Mouse (Mus musculus): ENCODE data around the gene Bahcc1.
A peak's percentile ranks its signal among the peaks of the same experiment; 100 is the strongest.

Gene Bahcc1

GRCm38 (mm10) chr11:120228911-120229437 is 3.8 kb upstream of the Bahcc1 start:
- DNase-seq (ENCODE audit: low read depth): no peak

GRCm38 (mm10) chr11:120229861-120230751 is 2.6 kb upstream of the Bahcc1 start:
- DNase-seq (ENCODE audit: low read depth): peak; percentile 90

- no peak for DNase-seq (ENCODE audit: low read depth)
Observed at GRCm38 (mm10) chr11:120230841-120231370, 1.8 kb upstream of the Bahcc1 start.

DNA sequence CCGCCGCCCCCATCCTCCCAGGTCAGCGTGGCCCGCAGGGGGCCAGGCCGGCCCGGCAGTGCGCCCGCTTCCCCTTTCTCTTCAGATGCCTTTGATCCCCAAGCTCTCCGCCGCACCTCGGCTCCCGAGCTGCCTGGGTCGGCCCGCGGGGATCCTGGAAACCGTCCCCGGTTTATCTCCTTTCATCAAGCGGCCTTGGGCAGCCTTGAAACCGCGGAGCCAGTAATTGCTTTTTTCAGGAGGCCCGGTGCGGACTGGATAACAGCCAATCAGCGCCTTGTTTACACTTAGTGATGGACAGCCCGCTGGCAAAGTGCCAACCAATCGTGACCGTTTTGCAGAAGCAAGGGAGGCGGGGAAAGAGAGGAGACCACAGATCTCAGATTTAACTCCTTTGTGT is 1.4 kb upstream of the Bahcc1 start:
- peak; percentile 100 for DNase-seq (ENCODE audit: low read depth)

- DNase-seq (ENCODE audit: low read depth): peak; percentile 73
Observed at GRCm38 (mm10) chr11:120233441-120234135, 841 bp downstream of the Bahcc1 start.

- DNase-seq (ENCODE audit: low read depth): peak; percentile 61
Observed at GRCm38 (mm10) chr11:120234136-120234775, 1.5 kb downstream of the Bahcc1 start.

- peak; percentile 55 for DNase-seq (ENCODE audit: low read depth)
Observed at GRCm38 (mm10) chr11:120234776-120235181, 2.0 kb downstream of the Bahcc1 start.

DNA sequence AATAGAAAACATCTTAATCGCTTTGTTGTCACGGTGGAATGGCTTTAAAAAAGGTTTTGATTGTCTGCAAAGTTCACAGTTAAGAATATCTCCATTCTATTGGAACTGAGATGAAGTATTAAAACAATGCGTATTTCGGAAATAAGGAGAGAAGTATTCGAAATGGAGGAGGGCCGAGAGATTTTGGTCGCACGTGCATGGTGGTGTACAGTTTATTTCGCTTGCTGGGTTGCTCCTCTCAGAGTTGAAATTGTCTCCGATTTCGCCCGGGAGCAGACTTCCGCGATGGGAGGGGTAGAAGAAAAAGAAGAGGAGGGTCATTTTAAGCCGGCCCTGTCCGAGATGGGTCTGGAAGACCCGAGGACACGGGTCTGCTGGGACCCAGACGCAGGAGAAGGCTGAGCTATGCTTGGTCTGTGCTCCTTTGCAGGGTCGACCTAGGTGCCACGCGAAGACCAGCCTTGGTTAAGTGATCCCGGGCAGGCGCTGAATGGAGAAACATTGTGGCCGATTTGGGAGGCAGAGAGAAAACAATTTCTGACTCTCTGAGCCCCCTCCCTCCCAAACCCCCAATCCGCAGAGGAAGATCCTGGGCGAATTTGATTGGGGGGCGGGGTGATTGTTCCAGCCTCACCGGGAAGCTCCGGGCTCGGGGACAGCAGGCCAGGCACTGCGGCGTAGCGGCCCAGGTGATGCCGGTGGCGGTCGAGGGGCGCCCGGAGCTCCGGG is 2.8 kb downstream of the Bahcc1 start:
- peak; percentile 87 for DNase-seq (ENCODE audit: low read depth)

- DNase-seq (ENCODE audit: low read depth): no peak
Observed at GRCm38 (mm10) chr11:120236114-120236437, 3.3 kb downstream of the Bahcc1 start.

- peak; percentile 69 for DNase-seq (ENCODE audit: low read depth)
Observed at GRCm38 (mm10) chr11:120236438-120237165, 3.9 kb downstream of the Bahcc1 start.

DNA sequence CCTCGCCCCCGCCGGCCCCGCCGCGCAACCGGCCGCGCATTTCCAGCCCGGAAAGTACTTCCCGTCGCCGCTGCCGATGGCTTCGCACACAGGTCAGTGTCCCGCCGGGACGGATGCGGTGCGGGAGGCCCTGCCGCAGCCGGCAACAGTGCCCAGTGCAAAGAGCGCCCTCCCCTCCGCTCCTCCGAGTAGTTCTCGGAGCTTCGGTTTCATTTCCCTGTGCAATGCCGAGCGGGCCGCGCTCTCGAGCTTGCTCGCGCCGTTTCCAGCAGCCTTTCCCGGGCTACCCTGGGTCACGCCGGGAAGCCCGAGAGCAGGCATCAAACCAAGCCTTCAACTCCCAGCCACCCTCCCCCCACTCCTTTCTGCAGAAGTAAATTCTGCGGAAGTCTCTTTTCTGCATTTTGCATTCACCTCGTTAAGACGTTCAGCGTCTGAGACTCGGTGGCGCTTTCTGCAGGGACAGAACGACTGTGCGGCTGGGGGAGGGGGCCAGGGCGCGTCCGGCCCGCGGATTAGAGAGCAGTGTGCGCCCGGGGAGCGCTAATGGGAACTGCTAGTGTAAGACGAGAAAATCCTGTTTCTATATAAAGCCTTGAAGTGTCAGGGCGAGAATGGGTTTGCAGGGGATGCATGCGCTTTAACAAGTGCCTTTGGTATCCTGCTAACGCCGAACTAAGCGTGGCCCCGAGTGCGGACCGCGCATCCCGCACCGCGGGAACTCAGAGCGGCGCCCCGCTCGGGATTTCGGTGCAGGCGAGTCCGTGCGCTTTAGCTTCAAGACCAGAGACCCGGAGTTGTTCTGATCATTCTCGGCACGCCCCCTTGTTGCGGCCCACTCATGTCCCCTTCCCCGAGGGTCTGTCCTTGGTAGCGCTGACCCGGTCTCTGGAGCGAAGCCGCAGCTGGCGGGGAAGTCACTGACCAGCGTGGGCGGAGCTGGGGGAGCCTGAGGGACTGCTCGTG is 4.7 kb downstream of the Bahcc1 start:
- DNase-seq (ENCODE audit: low read depth): peak; percentile 56

DNA sequence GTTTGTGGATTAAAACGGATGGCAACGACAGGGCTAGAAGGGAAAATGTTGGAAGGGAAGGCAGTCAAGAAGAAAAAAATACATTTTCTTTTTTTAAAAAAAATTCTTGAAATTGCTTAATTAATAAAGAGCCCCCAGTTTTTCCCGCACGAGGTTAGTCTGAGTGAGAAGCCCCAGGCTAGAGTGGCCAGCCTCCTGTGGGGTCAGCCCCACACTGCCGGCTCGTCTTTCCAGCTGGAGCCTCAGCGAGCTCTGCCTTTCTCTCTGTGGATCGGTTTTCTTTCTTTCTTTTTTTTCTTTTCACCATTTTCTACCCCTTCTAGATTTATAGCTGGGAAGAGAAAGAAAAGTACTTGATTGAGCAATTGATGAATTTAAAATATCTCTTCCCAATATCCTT is 5.6 kb downstream of the Bahcc1 start:
- DNase-seq (ENCODE audit: low read depth): no peak

GRCm38 (mm10) chr11:120238751-120239359 is 6.1 kb downstream of the Bahcc1 start:
- DNase-seq (ENCODE audit: low read depth): no peak

DNA sequence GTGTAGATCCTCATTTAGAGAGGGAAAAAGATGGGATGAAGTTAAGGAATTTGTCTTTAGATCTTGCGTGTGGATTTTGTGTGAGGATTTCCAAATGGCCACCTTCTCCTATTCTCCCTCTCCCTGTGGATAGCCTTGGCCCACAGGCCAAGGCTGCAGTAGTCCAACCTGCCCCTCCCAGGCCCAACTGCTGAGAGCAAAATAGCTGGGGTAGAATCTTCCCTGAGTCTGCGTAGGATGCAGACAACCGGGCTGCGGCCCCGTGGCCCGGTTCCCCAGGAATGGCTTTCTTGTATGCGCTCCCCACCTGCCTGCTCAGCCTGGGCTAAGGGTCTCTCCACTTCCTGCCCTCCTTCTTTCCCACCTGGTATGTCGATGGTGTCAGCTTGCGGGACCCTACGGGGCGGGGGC is 6.8 kb downstream of the Bahcc1 start:
- no peak for DNase-seq (ENCODE audit: low read depth)

GRCm38 (mm10) chr11:120240206-120240605 is 7.5 kb downstream of the Bahcc1 start:
- DNase-seq (ENCODE audit: low read depth): no peak

GRCm38 (mm10) chr11:120240941-120241890 is 8.5 kb downstream of the Bahcc1 start:
- DNase-seq (ENCODE audit: low read depth): no peak

GRCm38 (mm10) chr11:120241981-120242725 is 9.4 kb downstream of the Bahcc1 start:
- no peak for DNase-seq (ENCODE audit: low read depth)

All from 416B (cell line).